Mouse (Mus musculus): Measurements from ENCODE around the gene Ttc25.
"Not testable (repeated sequence)": the region's sequence is repeated elsewhere in the genome, so short reads cannot be mapped to it uniquely, and the experiment has no call there.

Ttc25 gene

GRCm38 (mm10) chr11:100604321-100605005 is 59.1 kb downstream of the Ttc25 start:
- no peak for DNase-seq (ENCODE audit: low read depth)

- no peak for DNase-seq (ENCODE audit: low read depth)
Observed at GRCm38 (mm10) chr11:100605451-100605850, 60.0 kb downstream of the Ttc25 start.

GRCm38 (mm10) chr11:100607121-100607520 is 61.7 kb downstream of the Ttc25 start:
- no peak for DNase-seq (ENCODE audit: low read depth)

- no peak for DNase-seq (ENCODE audit: low read depth)
Observed at GRCm38 (mm10) chr11:100608796-100609195, 63.4 kb downstream of the Ttc25 start.

- DNase-seq (ENCODE audit: low read depth) = no peak
Observed at GRCm38 (mm10) chr11:100609355-100609996, 64.1 kb downstream of the Ttc25 start.

- DNase-seq (ENCODE audit: low read depth) = no peak
Observed at GRCm38 (mm10) chr11:100609997-100610680, 64.7 kb downstream of the Ttc25 start.

GRCm38 (mm10) chr11:100611627-100612026 is 66.2 kb downstream of the Ttc25 start:
- DNase-seq (ENCODE audit: low read depth) = no peak

GRCm38 (mm10) chr11:100613241-100613640 is 67.8 kb downstream of the Ttc25 start:
- DNase-seq (ENCODE audit: low read depth) = no peak

GRCm38 (mm10) chr11:100616332-100616731 is 70.9 kb downstream of the Ttc25 start:
- DNase-seq (ENCODE audit: low read depth) = no peak

- not testable (repeated sequence) for DNase-seq (ENCODE audit: low read depth)
Observed at GRCm38 (mm10) chr11:100616836-100617235, 71.4 kb downstream of the Ttc25 start.

GRCm38 (mm10) chr11:100617480-100617879 is 72.1 kb downstream of the Ttc25 start:
- no peak for DNase-seq (ENCODE audit: low read depth)

- DNase-seq (ENCODE audit: low read depth) = peak; percentile 80
Observed at GRCm38 (mm10) chr11:100618761-100619484, 73.5 kb downstream of the Ttc25 start, which contains the start of gene Nkiras2. Gene Nkiras2 (plus strand): TSS chr11:100619244.

- peak; percentile 88 for DNase-seq (ENCODE audit: low read depth)
Observed at GRCm38 (mm10) chr11:100619485-100619975, 74.1 kb downstream of the Ttc25 start.

GRCm38 (mm10) chr11:100619982-100620381 is 74.6 kb downstream of the Ttc25 start, which contains the start of gene Dnajc7:
Gene Dnajc7 (minus strand): TSS chr11:100620168.
- no peak for DNase-seq (ENCODE audit: low read depth)
